Mouse (Mus musculus) lung, postnatal 4 days (tissue): ENCODE measurements around the gene Opa3.
A peak's percentile ranks its signal among the peaks of the same experiment; 100 is the strongest.

ENCODE experiments used
- DNase-seq, 2 experiments: peaks; one replicate each; pipeline ENCODE4 v3.0.0; 2021

Gene Opa3

GRCm38 (mm10) chr7:19227883-19228792, at the start of gene Opa3:
Gene Opa3, plus strand, starts transcription at chr7:19228334.
- peak; percentile 99 to 100 for DNase-seq

GRCm38 (mm10) chr7:19178443-19179092, 49.6 kb upstream of the Opa3 start:
- DNase-seq = peak; percentile 58 to 81

- DNase-seq = peak; percentile 80
Measured at GRCm38 (mm10) chr7:19179173-19179572, 49.0 kb upstream of the Opa3 start.

- DNase-seq = no peak
Measured at GRCm38 (mm10) chr7:19179936-19180335, 48.2 kb upstream of the Opa3 start.

- DNase-seq = peak; percentile 68 to 76
Measured at GRCm38 (mm10) chr7:19180862-19181429, 47.2 kb upstream of the Opa3 start.

- no peak for DNase-seq
Measured at GRCm38 (mm10) chr7:19184250-19184649, 43.9 kb upstream of the Opa3 start.

GRCm38 (mm10) chr7:19184758-19185157, 43.4 kb upstream of the Opa3 start:
- no peak for DNase-seq

- DNase-seq = no peak
Measured at GRCm38 (mm10) chr7:19194676-19195075, 33.5 kb upstream of the Opa3 start.

- peak in 1 of 2 experiments; percentile 53 for DNase-seq
Measured at GRCm38 (mm10) chr7:19196676-19197075, 31.5 kb upstream of the Opa3 start.

- DNase-seq = peak in 1 of 2 experiments; percentile 57
Measured at GRCm38 (mm10) chr7:19197985-19198384, 30.1 kb upstream of the Opa3 start.

- no peak for DNase-seq
Measured at GRCm38 (mm10) chr7:19201660-19202059, 26.5 kb upstream of the Opa3 start.

- DNase-seq = no peak
Measured at GRCm38 (mm10) chr7:19202065-19202850, 25.9 kb upstream of the Opa3 start.

- no peak for DNase-seq
Measured at GRCm38 (mm10) chr7:19208201-19208910, 19.8 kb upstream of the Opa3 start.

GRCm38 (mm10) chr7:19208944-19209472, 19.1 kb upstream of the Opa3 start:
- peak in 1 of 2 experiments; percentile 65 for DNase-seq

- DNase-seq = no peak
Measured at GRCm38 (mm10) chr7:19209494-19209893, 18.6 kb upstream of the Opa3 start.

- no peak for DNase-seq
Measured at GRCm38 (mm10) chr7:19210010-19210409, 18.1 kb upstream of the Opa3 start.

- DNase-seq = no peak
Measured at GRCm38 (mm10) chr7:19211041-19211675, 17.0 kb upstream of the Opa3 start.

GRCm38 (mm10) chr7:19211996-19212755, 16.0 kb upstream of the Opa3 start, which contains the start of gene Gpr4:
Gene Gpr4, plus strand, starts transcription at chr7:19212538.
- DNase-seq = peak; percentile 64 to 77

GRCm38 (mm10) chr7:19213385-19213784, 14.7 kb upstream of the Opa3 start:
- no peak for DNase-seq

GRCm38 (mm10) chr7:19214369-19214768, 13.8 kb upstream of the Opa3 start:
- DNase-seq = no peak
